Mouse (Mus musculus): ENCODE data around the gene Ciapin1.

GRCm38 (mm10) chr8:94863897-94864673 lies 25.9 kb upstream of the Ciapin1 start:
- TF ChIP-seq CTCF (IDR thresholded peaks at IDR 0.05; ENCODE audit: control insufficient read depth, insufficient read depth, insufficient replicate concordance, low read depth, low read length) (no peak), POLR2A (IDR thresholded peaks at IDR 0.05; ENCODE audit: control insufficient read depth, low read depth, low read length) (no peak)

Data from testis, adult 2 months (tissue).